Mouse (Mus musculus) olfactory bulb, adult 2 months (tissue): Measurements from ENCODE around the gene Spi1. TPM values are rescaled to one million over a fixed set of nuclear protein-coding genes. Genes with fewer than 3 reads are reported as not detected.

ENCODE experiments used
- H3K27ac ChIP-seq: fragments of 200-500 bp; 2 replicates; pipeline ENCODE4 v1.5.1; 2012; ENCODE audit warnings: low read depth, low read length; ENCODE audit not compliant: insufficient read depth
- H3K4me1 ChIP-seq: fragments of 200-500 bp; 2 replicates; pipeline ENCODE4 v1.6.1; 2012; ENCODE audit warnings: low read length; ENCODE audit not compliant: control insufficient read depth, insufficient read depth
- H3K4me3 ChIP-seq: fragments of 200-500 bp; 2 replicates; pipeline ENCODE4 v1.5.1; 2012; ENCODE audit warnings: mild to moderate bottlenecking, low read depth, low read length, moderate library complexity; ENCODE audit not compliant: insufficient read depth
- CTCF ChIP-seq: fragments of 200-500 bp; IDR thresholded peaks from 2 replicates; pipeline ENCODE4 v1.5.1; 2012; ENCODE audit warnings: low read depth, mild to moderate bottlenecking, low read length, moderate library complexity; ENCODE audit not compliant: insufficient read depth
- POLR2A ChIP-seq: fragments of 200-500 bp; IDR thresholded peaks from 2 replicates; pipeline ENCODE4 v1.6.1; 2012; ENCODE audit warnings: mild to moderate bottlenecking, low read depth, low read length, moderate library complexity; ENCODE audit not compliant: insufficient read depth
- WGBS: fragments of 180-500 bp; shearing (Covaris S2); methylation state at CpG from one replicate; pipeline ENCODE4 v1.1.7; 2018; 5-methylcytosine and 5-hydroxymethylcytosine counted together
- polyA plus RNA-seq: library from polyadenylated mRNA; stranded (reverse); fragments of >200 nt; gene quantifications from 2 replicates; pipeline ENCODE4 v1.2.4, GENCODE M21; 2012; ENCODE audit warnings: low replicate concordance; ENCODE audit not compliant: missing spikeins, insufficient read depth, insufficient read length

Spi1 gene
- polyA plus RNA-seq, 1 experiment = not detected

DNA sequence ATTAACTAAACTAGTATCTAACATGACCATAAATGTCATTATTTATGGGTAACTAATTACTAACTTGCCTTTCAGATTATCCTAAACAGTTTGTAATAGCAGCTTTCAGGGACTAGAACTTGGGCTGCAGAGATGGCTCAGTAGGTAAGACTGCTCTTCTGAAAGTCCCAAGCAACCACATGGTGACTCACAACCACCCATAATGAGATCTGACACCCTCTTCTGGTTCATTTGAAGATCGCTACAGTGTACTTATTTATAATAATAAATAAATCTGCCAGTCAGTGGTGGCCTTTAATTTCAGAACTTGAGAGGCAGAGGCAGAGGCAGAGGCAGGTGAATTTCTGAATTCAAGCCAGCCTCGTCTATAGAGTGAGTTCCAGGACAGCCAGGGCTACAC, 29.4 kb upstream of the Spi1 start:
- TF ChIP-seq POLR2A = no peak
- WGBS = 41% methylated on average over 2 of the region's 2 CpGs
- H3K4me1 ChIP-seq = peaks cover 9% of the 10 kb centered on the region
- no peak overlapping the region for H3K27ac ChIP-seq
- H3K4me3 ChIP-seq = no peak overlapping the region

DNA sequence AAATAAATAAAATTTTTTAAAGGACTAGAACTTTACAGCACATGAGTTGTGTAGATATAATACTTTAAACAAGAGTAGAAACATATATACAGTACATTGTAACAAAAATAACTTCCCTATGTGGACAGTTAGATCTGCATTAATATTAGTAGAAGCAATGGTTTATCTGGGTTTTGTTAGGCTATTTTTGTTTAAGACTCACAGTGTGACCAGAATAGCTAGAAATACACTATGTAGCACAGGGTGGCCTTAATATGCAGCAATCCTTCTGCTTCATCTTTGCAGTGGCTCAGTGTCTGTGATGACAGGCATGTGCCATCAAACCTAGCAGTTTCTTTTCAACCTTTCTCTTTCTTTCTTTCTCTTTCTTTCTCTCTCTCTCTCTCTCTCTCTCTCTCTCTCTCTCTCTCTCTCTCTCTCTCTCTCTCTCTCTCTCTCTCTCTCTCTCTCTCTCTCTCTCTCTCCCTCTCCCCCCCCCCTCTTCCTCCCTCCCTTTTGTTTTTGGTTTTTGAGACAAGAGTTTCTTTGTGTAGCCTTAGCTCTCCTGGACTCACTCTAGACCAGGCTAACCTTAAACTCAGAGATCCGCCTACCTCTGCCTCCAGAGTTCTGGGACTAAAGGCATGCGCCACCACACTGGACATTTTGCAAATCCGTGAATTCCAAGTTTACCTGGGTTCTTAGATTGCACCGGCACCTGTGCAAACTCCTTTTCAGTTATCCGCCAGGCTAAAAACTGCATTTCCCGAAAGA, 28.8 kb upstream of the Spi1 start:
- peak overlapping the region; percentile 93 for H3K4me3 ChIP-seq
- peaks cover 9% of the 10 kb centered on the region for H3K4me1 ChIP-seq
- under 1% methylated on average over 6 of the region's 6 CpGs for WGBS
- no peak for TF ChIP-seq CTCF
- TF ChIP-seq POLR2A = no peak
- H3K27ac ChIP-seq = no peak overlapping the region

DNA sequence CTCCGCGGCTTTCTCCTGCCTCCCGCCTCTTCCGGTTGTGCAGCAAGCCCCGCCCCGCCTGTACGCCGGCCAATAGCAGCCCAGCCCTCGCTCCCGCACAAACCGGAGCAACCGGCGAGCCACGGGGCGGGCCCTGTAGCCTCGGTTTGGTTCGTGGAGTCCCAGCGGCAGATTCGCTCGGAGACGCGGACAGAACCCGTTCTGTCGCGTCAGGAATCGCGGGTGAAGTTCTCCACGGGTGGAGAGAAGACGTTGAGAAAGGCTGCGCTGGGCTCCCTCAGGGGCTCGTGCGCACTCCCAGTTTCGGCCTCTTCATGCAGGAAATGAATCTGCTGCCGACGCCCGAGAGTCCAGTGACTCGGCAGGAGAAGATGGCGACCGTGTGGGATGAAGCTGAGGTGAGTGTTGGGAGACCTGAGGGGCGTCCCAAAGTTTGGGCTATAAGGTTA, 28.2 kb upstream of the Spi1 start, which contains the start of gene Psmc3:
Psmc3 (plus strand) TSS at position 76 of the 449 bp plus-strand sequence.
- Histone ChIP-seq H3K4me1 (peaks cover 9% of the 10 kb centered on the region), H3K4me3 (peak within 1 kb of the TSS; percentile 93), H3K27ac (peak within 1 kb of the TSS; percentile 98)
- TF ChIP-seq CTCF (no peak), POLR2A (peak; percentile 82)
- WGBS = under 1% methylated on average over 40 of the region's 40 CpGs

DNA sequence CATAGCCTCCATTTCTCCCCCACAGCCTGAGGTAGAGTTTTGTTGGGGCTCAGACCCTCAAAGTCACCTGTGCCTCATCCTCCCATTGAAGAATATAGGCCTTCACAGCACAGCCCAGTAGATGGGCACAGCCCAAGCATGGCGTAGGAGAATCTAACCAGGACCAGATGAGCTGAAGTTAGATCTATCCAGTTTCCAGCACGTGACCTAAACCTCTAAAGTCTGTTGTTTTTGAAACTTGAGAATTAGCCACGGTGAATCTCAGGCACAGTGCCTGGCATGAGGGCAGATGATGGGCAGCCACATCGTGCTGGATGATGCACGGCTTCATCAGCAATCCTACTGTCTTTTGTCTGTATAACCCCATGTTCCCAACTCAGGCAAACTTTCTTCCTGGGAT, 23.8 kb upstream of the Spi1 start:
- Histone ChIP-seq H3K4me1 (peaks cover 14% of the 10 kb centered on the region), H3K27ac (no peak overlapping the region), H3K4me3 (no peak overlapping the region)
- WGBS = 87% methylated on average over 5 of the region's 5 CpGs
- TF ChIP-seq CTCF = no peak
- no peak for TF ChIP-seq POLR2A

DNA sequence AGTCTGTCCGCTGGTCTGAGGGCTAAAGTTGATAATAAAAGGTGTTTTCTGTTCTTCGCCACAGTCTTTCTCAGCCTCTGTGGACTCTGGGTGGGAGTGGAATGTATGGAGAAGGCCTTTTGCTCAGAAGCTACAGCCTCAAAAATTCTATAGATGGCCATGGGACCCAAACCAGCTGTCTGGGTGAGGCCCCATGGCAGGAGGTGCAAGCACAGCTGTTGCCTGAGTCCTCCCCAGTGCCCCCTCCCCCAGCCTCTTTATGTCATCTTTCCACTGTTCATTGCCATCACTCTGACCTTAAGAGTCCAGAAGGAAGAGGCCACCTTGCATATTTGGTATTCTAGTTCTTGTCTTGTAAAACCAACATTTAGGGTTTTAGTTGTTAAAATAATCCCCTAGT, 22.8 kb upstream of the Spi1 start:
- Histone ChIP-seq H3K27ac (no peak overlapping the region), H3K4me1 (peaks cover 14% of the 10 kb centered on the region), H3K4me3 (no peak overlapping the region)
- TF ChIP-seq POLR2A (0 out of 2 replicates have a peak, but pooled peaks have one; percentile 12), CTCF (no peak)
- WGBS = 96% methylated on average over 2 of the region's 2 CpGs

DNA sequence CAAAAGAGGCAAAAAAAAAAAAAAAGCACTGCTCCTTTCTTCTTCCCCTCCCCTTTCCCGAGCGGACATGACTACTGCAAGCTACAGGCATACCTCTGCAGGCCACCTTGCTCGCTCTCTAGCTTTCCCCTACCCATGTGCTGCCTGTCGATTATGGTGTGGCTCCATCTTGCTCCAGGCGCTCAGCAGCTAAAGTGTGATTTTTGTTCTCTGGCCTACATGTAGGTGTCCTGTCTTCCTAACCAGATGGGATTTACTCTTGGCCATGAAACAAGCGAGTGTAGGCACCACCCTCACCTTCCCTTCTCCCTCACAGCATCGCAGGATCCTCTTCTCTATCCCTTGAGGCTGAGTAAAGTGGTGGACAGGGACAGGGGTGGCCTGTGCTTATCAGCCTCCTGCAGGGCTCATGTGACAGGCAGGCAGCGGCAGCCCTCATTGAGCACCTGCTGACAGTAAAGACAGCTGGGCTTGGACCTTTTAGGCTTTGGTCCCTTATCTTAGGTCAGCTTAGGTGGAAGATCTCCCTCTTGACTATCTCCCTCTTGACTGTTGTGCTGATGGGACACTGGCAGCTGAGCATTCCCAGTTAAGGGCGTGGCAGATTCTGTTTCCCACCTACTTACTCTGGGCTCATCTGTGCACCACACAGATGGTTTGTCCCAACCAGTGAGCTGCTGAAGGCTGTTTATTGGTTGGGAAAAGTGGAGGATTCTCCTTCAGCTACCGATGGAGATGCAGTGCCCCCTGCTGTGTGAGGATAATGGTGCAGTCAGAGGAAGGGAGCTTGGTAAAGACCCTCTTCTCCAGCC, 21.4 kb upstream of the Spi1 start:
- H3K27ac ChIP-seq = no peak overlapping the region
- no peak overlapping the region for H3K4me3 ChIP-seq
- peaks cover 7% of the 10 kb centered on the region for H3K4me1 ChIP-seq
- WGBS = 74% methylated on average over 10 of the region's 10 CpGs
- no peak for TF ChIP-seq POLR2A
- TF ChIP-seq CTCF = peak; percentile 37; the same call in 1 of the 2 replicates

DNA sequence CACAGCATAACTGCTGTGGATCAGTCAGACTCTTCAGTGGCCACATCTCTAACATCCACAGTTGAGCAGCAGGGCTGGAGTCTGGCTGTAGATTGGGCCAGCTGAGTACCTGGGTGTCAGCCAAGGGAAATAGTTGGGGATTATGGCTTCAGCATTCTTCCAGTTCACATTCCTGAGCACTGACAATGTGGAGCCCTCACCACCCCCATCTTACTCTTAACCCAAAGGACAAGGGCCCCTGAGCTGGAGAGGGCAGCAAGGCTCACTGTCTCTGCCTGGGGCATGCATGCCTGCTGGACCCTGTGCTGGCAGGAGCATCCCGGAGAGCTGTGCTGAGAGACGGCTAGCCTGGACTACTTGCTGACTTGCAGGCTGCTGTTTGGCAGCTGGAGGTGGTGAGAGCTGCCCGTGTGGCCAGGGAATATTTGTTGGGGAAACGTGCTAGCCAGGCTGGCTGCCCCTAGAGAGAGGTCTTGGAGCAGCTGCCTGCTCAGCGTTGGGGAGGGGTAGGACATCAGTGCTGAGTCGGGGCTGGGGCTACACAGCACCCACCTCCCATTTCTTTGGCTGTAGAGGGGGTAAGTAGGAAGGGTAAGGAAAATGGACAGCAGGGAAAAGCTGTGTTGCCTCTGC, 20.2 kb upstream of the Spi1 start:
- H3K4me3 ChIP-seq = no peak overlapping the region
- no peak for TF ChIP-seq CTCF
- no peak for TF ChIP-seq POLR2A
- WGBS = 78% methylated on average over 6 of the region's 6 CpGs
- peaks cover 9% of the 10 kb centered on the region for H3K4me1 ChIP-seq
- H3K27ac ChIP-seq = no peak overlapping the region

DNA sequence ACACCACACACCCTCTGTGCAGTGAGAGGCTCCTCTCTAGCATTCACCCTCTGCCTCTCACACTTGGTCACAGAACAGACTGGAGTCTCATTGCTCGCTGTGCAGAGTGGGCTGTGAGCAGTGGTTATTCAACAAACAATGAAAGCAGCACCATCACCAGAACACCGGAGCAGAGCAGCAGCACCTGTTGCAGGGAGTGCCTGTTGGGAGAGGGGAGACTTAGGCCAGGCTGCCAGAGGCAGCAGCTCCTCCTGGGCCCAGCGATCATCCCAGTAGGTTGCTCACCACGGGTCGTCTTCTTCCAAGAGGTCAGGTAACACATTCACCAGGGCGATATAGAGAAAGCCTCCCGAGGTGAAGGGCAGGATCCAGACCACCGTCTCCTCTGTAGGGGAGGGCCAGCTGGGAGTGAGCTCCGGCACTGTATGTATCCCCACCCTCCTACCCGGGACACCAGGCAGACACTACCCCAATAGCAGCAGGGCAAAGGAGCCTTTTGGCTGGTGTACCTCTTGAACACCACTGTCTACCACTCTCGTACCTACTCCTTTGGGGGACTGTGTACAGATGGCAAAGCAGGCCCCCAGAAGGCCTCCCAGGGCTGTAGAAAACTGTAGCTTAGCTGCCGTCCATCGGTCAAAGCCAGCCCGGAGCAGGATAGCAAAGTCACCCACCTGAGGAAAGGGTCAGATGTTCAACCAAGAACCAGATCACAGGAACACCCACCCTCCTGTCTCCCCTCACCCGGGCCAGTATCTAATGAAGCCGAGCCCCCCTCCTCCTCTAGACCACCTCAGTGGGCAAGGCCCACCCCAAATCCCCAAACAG, 19.2 kb upstream of the Spi1 start:
- 90% methylated on average over 16 of the region's 16 CpGs for WGBS
- Histone ChIP-seq H3K4me1 (peaks cover 9% of the 10 kb centered on the region), H3K27ac (no peak overlapping the region), H3K4me3 (no peak overlapping the region)
- TF ChIP-seq CTCF (no peak), POLR2A (no peak)
